ENCODE assay signal across 22 mouse cellular contexts in genomic region chr11:116406231-116406728, GRCm38 (mm10). TPM values are rescaled to one million over a fixed set of nuclear protein-coding genes. Genes with fewer than 3 reads are reported as not detected.
DNase-seq lines count a peak whose midpoint lies in the region; TF ChIP-seq lines count a peak whose summit lies in the region.
"Had no signal": no experiment of that assay in that cellular context is flagged by ENCODE, and none has a peak within 500 bp of the region (broad histone marks: within the 10 kb centered on the region; RNA-seq: fewer than 3 reads in every experiment).

No protein-coding gene starts in this region.

- H3K9ac ChIP-seq in CH12.LX (ENCODE audit: insufficient read depth, low read depth) = no peak overlapping the region
- H3K9ac ChIP-seq: forebrain, embryonic 13.5 days; hindbrain, embryonic 15.5 days; lung, embryonic 14.5 days; stomach, embryonic 15.5 days had no signal

- no peak overlapping the region for H3K27ac ChIP-seq in thymus, adult 2 months (ENCODE audit: control insufficient read depth, insufficient read depth, low read length)
- H3K27ac ChIP-seq in CH12.LX (ENCODE audit: insufficient read depth, low read depth) (peak overlapping the region; percentile 96), macrophage (0 out of 2 replicates have a peak overlapping the region, but pooled peaks have one; percentile 1)
- H3K27ac ChIP-seq: forebrain, embryonic 13.5 days; hindbrain, embryonic 15.5 days; left cerebral cortex, adult 2 months; limb, embryonic 10.5 days; stomach, embryonic 15.5 days had no signal

- H3K4me2 ChIP-seq in CH12.LX (ENCODE audit: insufficient read depth, low read depth, poor library complexity, severe bottlenecking) = peak overlapping the region; percentile 32; the same call in 1 of the 2 replicates
- H3K4me2 ChIP-seq: forebrain, embryonic 13.5 days; heart, embryonic 11.5 days; hindbrain, embryonic 15.5 days; liver, embryonic 11.5 days; lung, embryonic 14.5 days; stomach, embryonic 15.5 days had no signal

- H3K4me1 ChIP-seq in thymus, adult 2 months (replicated peaks; ENCODE audit: control insufficient read depth, insufficient read depth, low read length) = peaks cover 6% of the 10 kb centered on the region; the same call in 1 of the 2 replicates
- H3K4me1 ChIP-seq in CH12.LX (ENCODE audit: control insufficient read depth in 1 of 2, insufficient read depth in 2 of 2) = peaks cover 10 to 60% of the 10 kb centered on the region in 2 experiments; a peak in 3 of 4 replicates
- H3K4me1 ChIP-seq: stomach, embryonic 15.5 days had no signal

- peaks cover 50% of the 10 kb centered on the region for H3K79me2 ChIP-seq in CH12.LX (replicated peaks; ENCODE audit: control insufficient read depth, extremely low read depth, insufficient read depth, poor library complexity, severe bottlenecking)
- peaks cover 42% of the 10 kb centered on the region for H3K79me2 ChIP-seq in macrophage (ENCODE audit: inconsistent target)

- no peaks in the 10 kb centered on the region for H3K27me3 ChIP-seq in thymus, adult 2 months (ENCODE audit: control insufficient read depth, insufficient read depth, low read length)
- no peaks in the 10 kb centered on the region for H3K27me3 ChIP-seq in CH12.LX (replicated peaks)
- no peaks in the 10 kb centered on the region for H3K27me3 ChIP-seq in splenic B cell, adult 2 months (ENCODE audit: control insufficient read depth, insufficient read depth, low read length, poor library complexity, severe bottlenecking)
- H3K27me3 ChIP-seq: forebrain, embryonic 13.5 days; hindbrain, embryonic 15.5 days; stomach, embryonic 15.5 days had no signal

- no peak; the same call in none of the 2 replicates for TF ChIP-seq RAD21 in CH12.LX (IDR thresholded peaks at IDR 0.05; ENCODE audit: low read depth, low read length)

- 44% methylated on average over 16 of the region's 16 CpGs for WGBS in thymus, adult 2 months
- WGBS in macrophage (ENCODE audit: missing documents) = 67% methylated on average over 16 of the region's 16 CpGs

- TF ChIP-seq POLR2A in thymus, adult 2 months (IDR thresholded peaks at IDR 0.05; ENCODE audit: control insufficient read depth, extremely low read depth, insufficient read depth, low read length, poor library complexity) = no peak
- TF ChIP-seq POLR2A in CH12.LX (IDR thresholded peaks at IDR 0.05; ENCODE audit: low read depth, low read length) = no peak

- in situ Hi-C loops in CH12.LX (cut with MboI; ENCODE audit: low pct_ligation_motif_present, low pct_unique_long_range_greater_than_20kb, low sequenced_read_pairs) = loop anchor here (25.0 kb wide), 1 partner anchor 769 kb away; the partner anchor contains the start of gene Slc25a19

- dilution Hi-C loops in CH12.LX (cut with MboI; ENCODE audit: extremely low pct_ligation_motif_present, extremely low pct_unique_long_range_greater_than_20kb, low sequenced_read_pairs) = no loop called here

- peak; percentile 96 for TF ChIP-seq EP300 in CH12.LX (IDR thresholded peaks at IDR 0.05; ENCODE audit: low read length)

- no peak for DNase-seq in thymus, adult 2 months
- DNase-seq in thymus, adult 18-20 months = no peak
- DNase-seq in CH12.LX (ENCODE audit: extremely low read depth) = peak; percentile 99
- peak; percentile 79 for DNase-seq in splenic B cell, adult 2 months (ENCODE audit: low read depth, low spot score)
- no peak for DNase-seq in frontal cortex, postnatal 25 days (ENCODE audit: low spot score in 2 of 2)
- DNase-seq in cerebellum, adult 11-12 months = no peak
- DNase-seq: cerebellum, postnatal 10 days; heart, postnatal 14 days; kidney, adult 11 months; kidney, postnatal 10 days; lung, embryonic 14.5 days; midbrain, embryonic 14.5 days; right cerebral cortex, postnatal 25 days; thymus, postnatal 4 days had no signal

- H3K9me3 ChIP-seq in CH12.LX (replicated peaks; ENCODE audit: low read length) = peaks cover 13% of the 10 kb centered on the region
- H3K9me3 ChIP-seq: forebrain, embryonic 13.5 days; hindbrain, embryonic 15.5 days; limb, embryonic 10.5 days; stomach, embryonic 15.5 days had no signal

- H3K36me3 ChIP-seq in thymus, adult 2 months (ENCODE audit: control insufficient read depth, insufficient read depth, low read length) = no peaks in the 10 kb centered on the region
- H3K36me3 ChIP-seq in CH12.LX (replicated peaks in 1 of 2; ENCODE audit: control insufficient read depth in 1 of 2, insufficient read depth in 1 of 2, low read length in 1 of 2) = peaks cover 33 to 36% of the 10 kb centered on the region in 2 experiments
- H3K36me3 ChIP-seq in macrophage (ENCODE audit: inconsistent target) = no peaks in the 10 kb centered on the region
- H3K36me3 ChIP-seq in splenic B cell, adult 2 months (ENCODE audit: control insufficient read depth, insufficient read depth, low read length, poor library complexity, severe bottlenecking) = no peaks in the 10 kb centered on the region
- H3K36me3 ChIP-seq: stomach, embryonic 15.5 days had no signal

- peak overlapping the region; percentile 18; the same call in 1 of the 2 replicates for H3K4me3 ChIP-seq in thymus, adult 2 months (ENCODE audit: control insufficient read depth, insufficient read depth, low read length)
- H3K4me3 ChIP-seq in CH12.LX (replicated peaks in 1 of 3; ENCODE audit: low read depth in 2 of 3, low read length in 2 of 3, poor library complexity in 1 of 3) (peak overlapping the region in 2 of 3 experiments; percentile 10), macrophage (ENCODE audit: inconsistent target) (no peak overlapping the region)
- H3K4me3 ChIP-seq: forebrain, embryonic 13.5 days; hindbrain, embryonic 15.5 days; left cerebral cortex, adult 2 months; limb, embryonic 10.5 days; stomach, embryonic 15.5 days had no signal

- no peak for TF ChIP-seq CTCF in thymus, adult 2 months (IDR thresholded peaks at IDR 0.05; ENCODE audit: borderline replicate concordance, control insufficient read depth, extremely low read depth, insufficient read depth, low read length, poor library complexity)
- TF ChIP-seq CTCF in CH12.LX (conservative IDR thresholded peaks at IDR 0.05 in 1 of 2, IDR thresholded peaks at IDR 0.05 in 1 of 2; ENCODE audit: low read depth in 2 of 2, low read length in 2 of 2) = peak in 1 of 2 experiments; percentile 2; a peak in 1 of 4 replicates

TF ChIP-seq in CH12.LX, 34 proteins besides CTCF, POLR2A, EP300 and RAD21 (continues in another document):
- TF ChIP-seq CHD1 (IDR thresholded peaks at IDR 0.05; ENCODE audit: low read depth, low read length) = 0 out of 2 replicates have a peak, but pooled peaks have one; percentile 21
- peak; percentile 97 for TF ChIP-seq MAFK (IDR thresholded peaks at IDR 0.05; ENCODE audit: insufficient replicate concordance, low read length)
- peak; percentile 99 for TF ChIP-seq BHLHE40 (IDR thresholded peaks at IDR 0.05; ENCODE audit: low read depth, low read length)
- TF ChIP-seq PAX5 (IDR thresholded peaks at IDR 0.05; ENCODE audit: low read length) = no peak
- peak; percentile 92 for TF ChIP-seq ZNF384 (IDR thresholded peaks at IDR 0.05; ENCODE audit: low read depth, low read length)
- TF ChIP-seq USF2 (conservative IDR thresholded peaks at IDR 0.05; ENCODE audit: low read depth, low read length) = no peak
- TF ChIP-seq RCOR1 (conservative IDR thresholded peaks at IDR 0.05; ENCODE audit: low read depth, low read length) = peak; percentile 99
- peak; percentile 84; the same call in 1 of the 2 replicates for TF ChIP-seq MXI1 (IDR thresholded peaks at IDR 0.05; ENCODE audit: low read depth, low read length)
- peak; percentile 97 for TF ChIP-seq POLR2AphosphoS2 (IDR thresholded peaks at IDR 0.05; ENCODE audit: low read depth, low read length)
- peak; percentile 95 for TF ChIP-seq JUN (IDR thresholded peaks at IDR 0.05; ENCODE audit: insufficient read depth, low read depth, low read length)
- no peak for TF ChIP-seq GABPA (IDR thresholded peaks at IDR 0.05; ENCODE audit: insufficient replicate concordance, low read depth, low read length)
- no peak; the same call in none of the 2 replicates for TF ChIP-seq MYC (IDR thresholded peaks at IDR 0.05; ENCODE audit: low read depth, low read length)
- TF ChIP-seq MAZ (IDR thresholded peaks at IDR 0.05; ENCODE audit: low read depth, low read length) = peak; percentile 94
- peak; percentile 92 for TF ChIP-seq CHD2 (IDR thresholded peaks at IDR 0.05; ENCODE audit: low read length)
- peak; percentile 98 for TF ChIP-seq MEF2A (IDR thresholded peaks at IDR 0.05; ENCODE audit: borderline replicate concordance, low read depth, low read length)
- TF ChIP-seq ELF1 (IDR thresholded peaks at IDR 0.05; ENCODE audit: low read depth, low read length) = peak; percentile 68
- TF ChIP-seq ETS1 (conservative IDR thresholded peaks at IDR 0.05; ENCODE audit: low read depth, low read length) = peak; percentile 99

RNA-seq across cellular contexts. Expression of gene Rnf157, which starts 6.6 kb away (rescaled TPM):
- polyA plus RNA-seq in thymus, adult 2 months (2012; rRNA removed) = 98.7 and 119 TPM in 2 replicates
- 17.2 and 39.3 TPM in 2 replicates for total RNA-seq in CH12.LX (2012; rRNA removed)
- total RNA-seq in CH12.LX (2014; rRNA removed) = 7.2 and 8.7 TPM in 2 replicates
- polyA plus RNA-seq in CH12.LX (2012; ENCODE audit: insufficient read length, low read depth) = 8.7 and 10.9 TPM in 2 replicates
- 10 to 100 TPM in 22 of 26 experiments, 1 to 10 TPM in 4; 3.1 to 61.4 (median 29.3) TPM for total RNA-seq in macrophage (2018; cell fraction: chromatin; rRNA removed)
- total RNA-seq in macrophage (2018; cell fraction: cytosol; rRNA removed) = 10 to 100 TPM; 10.5 to 18.6 (median 14.5) TPM
- 10 to 100 TPM in 20 of 26 experiments, 1 to 10 TPM in 6; 6.5 to 53.5 (median 18.2) TPM for total RNA-seq in macrophage (2018; cell fraction: nucleus; rRNA removed)
- 12.1 to 23.4 TPM (median 14.0 TPM) in 3 replicates for polyA plus RNA-seq in macrophage (2018)

RNA-seq across cellular contexts. Expression of gene Ubald2, which starts 27.6 kb away (rescaled TPM):
- 558 and 566 TPM in 2 replicates for polyA plus RNA-seq in thymus, adult 2 months (2012; rRNA removed)
- total RNA-seq in CH12.LX (2012; rRNA removed) (321 and 436 TPM in 2 replicates), CH12.LX (2014; rRNA removed) (291 and 336 TPM in 2 replicates)
- polyA plus RNA-seq in CH12.LX (2012; ENCODE audit: insufficient read length, low read depth) (222 and 228 TPM in 2 replicates), macrophage (2018) (18.0 to 34.4 TPM (median 27.5 TPM) in 3 replicates)
- total RNA-seq in macrophage (2018; cell fraction: chromatin; rRNA removed) = 10 to 100 TPM in 7 of 26 experiments, 1 to 10 TPM in 17, under 1 TPM in 2; 0.62 to 15.1 (median 5.9) TPM
- total RNA-seq in macrophage (2018; cell fraction: cytosol; rRNA removed) = 10 to 100 TPM; 22.3 to 37.2 (median 29.0) TPM
- total RNA-seq in macrophage (2018; cell fraction: nucleus; rRNA removed) = 10 to 100 TPM in 12 of 26 experiments, 1 to 10 TPM in 14; 3.3 to 22.5 (median 9.6) TPM

RNA-seq across cellular contexts. Expression of gene Qrich2, which starts 59.8 kb away (rescaled TPM):
- 0.19 and 0.24 TPM in 2 replicates for polyA plus RNA-seq in thymus, adult 2 months (2012; rRNA removed)
- total RNA-seq in CH12.LX (2012; rRNA removed) (0.13 and 0.38 TPM in 2 replicates), CH12.LX (2014; rRNA removed) (0.23 and 0.32 TPM in 2 replicates)
- polyA plus RNA-seq in CH12.LX (2012; ENCODE audit: insufficient read length, low read depth) (0.29 and 0.37 TPM in 2 replicates), macrophage (2018) (not detected in 3 replicates)
- total RNA-seq in macrophage (2018; cell fraction: chromatin; rRNA removed) = not detected
- total RNA-seq in macrophage (2018; cell fraction: cytosol; rRNA removed) = not detected
- under 1 TPM in 3 of 26 experiments, not detected in 23; 0.12 to 0.58 (median 0.17) TPM for total RNA-seq in macrophage (2018; cell fraction: nucleus; rRNA removed)
- total RNA-seq: heart, postnatal 14 days had no signal
- polyA plus RNA-seq: forebrain, embryonic 13.5 days; liver, embryonic 11.5 days; midbrain, embryonic 14.5 days had no signal

Comparison
In these comparisons a context has a peak if more than half of its experiments do, and no peak if none do; other contexts are left out.
1. DNase-seq: peak in CH12.LX (single experiment) and splenic B cell, adult 2 months (single experiment); none in thymus, adult 2 months (single experiment), thymus, adult 18-20 months (0 of 2), frontal cortex, postnatal 25 days (0 of 2) and cerebellum, adult 11-12 months (single experiment).